Mouse (Mus musculus) testis, adult 2 months (tissue): ENCODE measurements around the gene Myocos.

Experiments used
- CTCF ChIP-seq: fragments of 200-500 bp; IDR thresholded peaks from 2 replicates; pipeline ENCODE4 v1.5.1; 2012; ENCODE audit warnings: low read depth, mild to moderate bottlenecking, inconsistent platforms, low read length, moderate library complexity; ENCODE audit not compliant: control insufficient read depth, insufficient read depth, insufficient replicate concordance
- POLR2A ChIP-seq: fragments of 200-500 bp; IDR thresholded peaks from 2 replicates; pipeline ENCODE4 v1.6.1; 2012; ENCODE audit warnings: low read depth, mild to moderate bottlenecking, inconsistent platforms, low read length, moderate library complexity; ENCODE audit not compliant: control insufficient read depth

DNA sequence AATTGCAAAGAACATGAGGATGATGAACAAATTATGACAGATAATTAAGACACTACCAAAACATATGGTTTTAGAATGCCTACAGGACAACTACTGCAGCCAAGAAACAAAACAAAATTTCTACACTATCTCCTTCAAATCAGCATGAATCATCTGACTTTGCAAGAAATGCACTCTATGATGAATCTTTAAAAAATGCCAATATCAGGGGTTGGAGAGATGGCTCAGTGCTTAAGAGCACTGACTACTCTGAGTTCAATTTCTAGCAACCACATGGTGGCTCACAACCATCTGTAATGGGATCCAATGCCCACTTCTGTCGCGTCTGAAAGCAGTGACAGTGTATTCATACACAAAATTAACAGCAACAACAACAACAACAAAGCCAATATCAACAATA is 35.7 kb upstream of the Myocos start:
- TF ChIP-seq CTCF, result no peak
- no peak for TF ChIP-seq POLR2A
